Mouse (Mus musculus): Measurements from ENCODE around the gene Dda1.

Gene Dda1

GRCm38 (mm10) chr8:71495039-71495438 is 26.0 kb downstream of the Dda1 start:
- peak; percentile 84 for DNase-seq (ENCODE audit: low read depth, low spot score)

GRCm38 (mm10) chr8:71495811-71496210 is 26.8 kb downstream of the Dda1 start:
- DNase-seq (ENCODE audit: low read depth, low spot score) = no peak

GRCm38 (mm10) chr8:71496481-71496880 is 27.5 kb downstream of the Dda1 start:
- DNase-seq (ENCODE audit: low read depth, low spot score) = peak; percentile 47

- DNase-seq (ENCODE audit: low read depth, low spot score) = no peak
These were observed 28.2 kb downstream of the Dda1 start for GRCm38 (mm10) chr8:71497077-71497645.

- no peak for DNase-seq (ENCODE audit: low read depth, low spot score)
These were observed 29.0 kb downstream of the Dda1 start for GRCm38 (mm10) chr8:71497881-71498501.

- peak; percentile 39 for DNase-seq (ENCODE audit: low read depth, low spot score)
These were observed 30.1 kb downstream of the Dda1 start for GRCm38 (mm10) chr8:71498816-71499690.

GRCm38 (mm10) chr8:71504349-71504748 is 35.4 kb downstream of the Dda1 start:
- no peak for DNase-seq (ENCODE audit: low read depth, low spot score)

GRCm38 (mm10) chr8:71505326-71505725 is 36.3 kb downstream of the Dda1 start:
- no peak for DNase-seq (ENCODE audit: low read depth, low spot score)

GRCm38 (mm10) chr8:71505979-71506378 is 37.0 kb downstream of the Dda1 start:
- DNase-seq (ENCODE audit: low read depth, low spot score) = no peak

GRCm38 (mm10) chr8:71507589-71508104 is 38.6 kb downstream of the Dda1 start:
- DNase-seq (ENCODE audit: low read depth, low spot score) = peak; percentile 93

- DNase-seq (ENCODE audit: low read depth, low spot score) = no peak
These were observed 40.3 kb downstream of the Dda1 start for GRCm38 (mm10) chr8:71509316-71509715.

GRCm38 (mm10) chr8:71511644-71512043 is 42.6 kb downstream of the Dda1 start, which contains the start of gene Plvap:
Gene Plvap, minus strand, starts transcription at chr8:71511752.
- DNase-seq (ENCODE audit: low read depth, low spot score) = no peak

GRCm38 (mm10) chr8:71513018-71513754 is 44.2 kb downstream of the Dda1 start:
- no peak for DNase-seq (ENCODE audit: low read depth, low spot score)

- no peak for DNase-seq (ENCODE audit: low read depth, low spot score)
These were observed 46.0 kb downstream of the Dda1 start for GRCm38 (mm10) chr8:71515043-71515442.

- peak; percentile 55 for DNase-seq (ENCODE audit: low read depth, low spot score)
These were observed 47.8 kb downstream of the Dda1 start for GRCm38 (mm10) chr8:71516786-71517185.

GRCm38 (mm10) chr8:71519037-71519825 is 50.2 kb downstream of the Dda1 start:
- DNase-seq (ENCODE audit: low read depth, low spot score) = peak; percentile 70

GRCm38 (mm10) chr8:71521634-71522033 is 52.6 kb downstream of the Dda1 start:
- peak; percentile 95 for DNase-seq (ENCODE audit: low read depth, low spot score)

GRCm38 (mm10) chr8:71525226-71526050 is 56.4 kb downstream of the Dda1 start, which contains the start of gene Ccdc194:
Gene Ccdc194, minus strand, starts transcription at chr8:71525711.
- DNase-seq (ENCODE audit: low read depth, low spot score) = no peak

Data from mesoderm, embryonic 11.5 days (tissue).